Mouse (Mus musculus) brain, embryonic 14.5 days (tissue): ENCODE measurements at regions not wholly inside any gene's neighbourhood (a gene's known extent, or its start where the extent isn't known, plus 50 kb on each side); places are given as distances from the start of the nearest gene placed in this dataset.

ENCODE experiments used
- CTCF ChIP-seq: fragments of 200-500 bp; IDR thresholded peaks from 2 replicates; pipeline ENCODE4 v1.5.1; 2012; ENCODE audit warnings: inconsistent platforms, mild to moderate bottlenecking, moderate library complexity, borderline replicate concordance; ENCODE audit not compliant: insufficient read depth, insufficient read length; ENCODE audit errors: extremely low read depth
- POLR2A ChIP-seq: fragments of 200-500 bp; IDR thresholded peaks from 2 replicates; pipeline ENCODE4 v1.6.1; 2012; ENCODE audit warnings: mild to moderate bottlenecking, inconsistent platforms, borderline replicate concordance; ENCODE audit not compliant: poor library complexity, insufficient read depth, insufficient read length, severe bottlenecking; ENCODE audit errors: extremely low read depth

DNA sequence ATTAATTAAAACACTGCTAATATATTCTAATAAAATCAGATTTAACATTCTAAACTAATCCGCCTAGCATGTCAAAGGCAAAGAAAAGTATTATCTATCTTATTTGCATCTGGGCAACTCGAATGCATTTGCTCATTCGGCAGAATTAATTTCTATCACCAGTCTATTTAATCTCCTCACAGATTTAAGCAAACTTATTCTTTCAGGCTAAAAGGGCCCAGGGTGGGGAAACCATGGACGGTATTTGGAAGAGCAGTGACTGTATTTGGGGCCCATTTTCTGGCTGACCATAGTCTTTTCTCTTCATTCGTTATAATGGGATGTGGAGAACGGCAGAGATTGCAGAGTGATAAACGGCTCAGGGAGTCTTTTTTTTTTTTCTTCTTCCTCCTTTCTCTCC lies 423.5 kb upstream of the Ubash3b start:
- TF ChIP-seq CTCF, result no peak
- no peak for TF ChIP-seq POLR2A
